Mouse (Mus musculus): ENCODE data around the gene Fam222b. TPM values are rescaled to one million over a fixed set of nuclear protein-coding genes. Genes with fewer than 3 reads are reported as not detected.

Fam222b gene
- polyA plus RNA-seq, 1 experiment from 2014 or later, result 21.8 TPM

GRCm38 (mm10) chr11:78138023-78138422, 43.6 kb downstream of the Fam222b start:
- H3K27ac ChIP-seq (ENCODE audit: low read depth, low read length), result no peak overlapping the region
- H3K36me3 ChIP-seq (ENCODE audit: control insufficient read depth, insufficient read depth, low read length), result no peaks in the 10 kb centered on the region; the same call in 1 of the 2 replicates
- WGBS, result 87% methylated on average over 3 of the region's 3 CpGs
- H3K4me1 ChIP-seq (ENCODE audit: control insufficient read depth, insufficient read depth, low read depth, low read length), result no peaks in the 10 kb centered on the region
- no peak overlapping the region for H3K9ac ChIP-seq (ENCODE audit: low read depth, low read length)
- H3K9me3 ChIP-seq (ENCODE audit: control insufficient read depth, low read length), result no peaks in the 10 kb centered on the region
- H3K27me3 ChIP-seq (replicated peaks; ENCODE audit: control insufficient read depth, insufficient read depth, low read length), result no peaks in the 10 kb centered on the region
- no peak for ATAC-seq
- H3K4me3 ChIP-seq (ENCODE audit: low read length), result no peak overlapping the region
- no peak overlapping the region for H3K4me2 ChIP-seq (ENCODE audit: low read length)

DNA sequence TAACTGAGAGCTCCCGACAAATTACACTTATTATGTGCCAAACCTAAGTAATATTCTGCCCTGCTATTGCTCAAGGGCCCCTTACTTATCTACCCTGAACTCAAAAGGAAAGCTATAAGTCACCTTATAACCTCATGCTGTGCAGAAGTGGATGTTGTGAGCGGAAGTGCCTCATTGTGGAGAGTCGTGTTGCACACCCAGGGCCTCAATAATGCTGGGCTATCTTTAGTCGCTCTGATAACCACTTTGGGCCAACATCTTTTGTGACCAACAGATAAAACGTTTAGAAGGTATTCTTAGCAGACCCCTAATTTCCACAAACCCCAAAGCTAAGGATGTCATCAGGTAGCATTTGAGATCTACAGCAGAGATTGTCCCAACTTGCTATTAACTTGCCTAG, 46.2 kb downstream of the Fam222b start:
- Histone ChIP-seq H3K27ac (ENCODE audit: low read depth, low read length) (no peak overlapping the region), H3K4me1 (ENCODE audit: control insufficient read depth, insufficient read depth, low read depth, low read length) (no peaks in the 10 kb centered on the region), H3K4me2 (ENCODE audit: low read length) (no peak overlapping the region), H3K9me3 (ENCODE audit: control insufficient read depth, low read length) (no peaks in the 10 kb centered on the region), H3K9ac (ENCODE audit: low read depth, low read length) (no peak overlapping the region), H3K36me3 (ENCODE audit: control insufficient read depth, insufficient read depth, low read length) (peaks cover 7% of the 10 kb centered on the region), H3K4me3 (ENCODE audit: low read length) (no peak overlapping the region), H3K27me3 (replicated peaks; ENCODE audit: control insufficient read depth, insufficient read depth, low read length) (no peaks in the 10 kb centered on the region)
- ATAC-seq, result no peak
- 86% methylated on average over 5 of the region's 5 CpGs for WGBS

GRCm38 (mm10) chr11:78143520-78143919, 49.1 kb downstream of the Fam222b start:
- 75% methylated on average over 2 of the region's 2 CpGs for WGBS
- Histone ChIP-seq H3K27me3 (replicated peaks; ENCODE audit: control insufficient read depth, insufficient read depth, low read length) (no peaks in the 10 kb centered on the region), H3K4me3 (ENCODE audit: low read length) (no peak overlapping the region), H3K36me3 (ENCODE audit: control insufficient read depth, insufficient read depth, low read length) (peaks cover 14% of the 10 kb centered on the region), H3K4me1 (ENCODE audit: control insufficient read depth, insufficient read depth, low read depth, low read length) (no peaks in the 10 kb centered on the region), H3K4me2 (ENCODE audit: low read length) (no peak overlapping the region), H3K9me3 (ENCODE audit: control insufficient read depth, low read length) (no peaks in the 10 kb centered on the region), H3K27ac (ENCODE audit: low read depth, low read length) (no peak overlapping the region), H3K9ac (ENCODE audit: low read depth, low read length) (no peak overlapping the region)
- no peak for ATAC-seq

GRCm38 (mm10) chr11:78146168-78146567, 51.7 kb downstream of the Fam222b start:
- Histone ChIP-seq H3K9me3 (ENCODE audit: control insufficient read depth, low read length) (no peaks in the 10 kb centered on the region), H3K27ac (ENCODE audit: low read depth, low read length) (no peak overlapping the region), H3K36me3 (ENCODE audit: control insufficient read depth, insufficient read depth, low read length) (peaks cover 16% of the 10 kb centered on the region), H3K27me3 (replicated peaks; ENCODE audit: control insufficient read depth, insufficient read depth, low read length) (no peaks in the 10 kb centered on the region), H3K9ac (ENCODE audit: low read depth, low read length) (no peak overlapping the region), H3K4me3 (ENCODE audit: low read length) (no peak overlapping the region), H3K4me1 (ENCODE audit: control insufficient read depth, insufficient read depth, low read depth, low read length) (no peaks in the 10 kb centered on the region), H3K4me2 (ENCODE audit: low read length) (no peak overlapping the region)
- WGBS, result 87% methylated on average over 5 of the region's 5 CpGs
- no peak for ATAC-seq

DNA sequence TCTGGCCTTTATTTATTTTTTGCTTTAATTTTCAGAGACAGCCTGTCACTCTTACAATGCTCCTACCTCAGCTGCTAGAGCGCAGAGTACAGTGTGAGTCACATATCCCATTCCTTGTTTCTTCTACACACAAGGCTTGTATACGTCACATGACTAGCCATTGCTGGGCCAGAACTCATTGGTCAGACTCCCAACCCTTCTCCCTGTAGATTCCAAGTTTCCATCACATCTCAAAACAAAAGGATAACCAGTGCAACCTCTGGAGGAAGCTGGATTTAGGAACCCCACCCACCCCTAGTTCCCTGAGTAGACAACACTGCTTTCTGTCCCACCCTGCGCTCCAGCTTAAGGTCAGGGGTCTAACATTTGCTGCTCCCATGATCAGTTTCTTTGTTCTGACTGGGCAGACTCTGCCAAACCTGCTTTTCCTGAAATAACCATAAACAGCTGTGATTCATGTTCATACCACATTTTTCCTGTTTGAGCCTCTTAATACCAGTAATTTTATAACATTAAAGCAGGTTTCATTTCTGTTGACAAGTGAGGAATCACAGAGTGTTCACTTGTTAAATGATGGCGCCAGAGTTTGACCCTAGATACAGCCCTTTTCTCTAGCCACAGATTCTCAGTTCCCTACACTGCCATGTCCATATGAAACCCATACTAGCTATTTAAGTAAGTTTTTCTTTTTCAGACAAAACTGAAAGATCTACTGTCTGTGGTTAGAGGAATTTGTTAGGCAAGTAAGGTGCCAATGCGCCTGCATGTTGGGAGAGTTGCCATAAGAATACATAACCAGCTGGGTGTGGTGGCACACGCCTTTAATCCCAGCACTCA, 52.5 kb downstream of the Fam222b start:
- no peak for ATAC-seq
- peaks cover 2% of the 10 kb centered on the region; the same call in 1 of the 2 replicates for H3K4me1 ChIP-seq (ENCODE audit: control insufficient read depth, insufficient read depth, low read depth, low read length)
- H3K4me3 ChIP-seq (ENCODE audit: low read length), result no peak overlapping the region
- peaks cover 16% of the 10 kb centered on the region for H3K36me3 ChIP-seq (ENCODE audit: control insufficient read depth, insufficient read depth, low read length)
- H3K27me3 ChIP-seq (replicated peaks; ENCODE audit: control insufficient read depth, insufficient read depth, low read length), result no peaks in the 10 kb centered on the region
- H3K9me3 ChIP-seq (ENCODE audit: control insufficient read depth, low read length), result no peaks in the 10 kb centered on the region
- H3K9ac ChIP-seq (ENCODE audit: low read depth, low read length), result no peak overlapping the region
- no peak overlapping the region for H3K27ac ChIP-seq (ENCODE audit: low read depth, low read length)
- 93% methylated on average over 6 of the region's 6 CpGs for WGBS
- H3K4me2 ChIP-seq (ENCODE audit: low read length), result no peak overlapping the region

DNA sequence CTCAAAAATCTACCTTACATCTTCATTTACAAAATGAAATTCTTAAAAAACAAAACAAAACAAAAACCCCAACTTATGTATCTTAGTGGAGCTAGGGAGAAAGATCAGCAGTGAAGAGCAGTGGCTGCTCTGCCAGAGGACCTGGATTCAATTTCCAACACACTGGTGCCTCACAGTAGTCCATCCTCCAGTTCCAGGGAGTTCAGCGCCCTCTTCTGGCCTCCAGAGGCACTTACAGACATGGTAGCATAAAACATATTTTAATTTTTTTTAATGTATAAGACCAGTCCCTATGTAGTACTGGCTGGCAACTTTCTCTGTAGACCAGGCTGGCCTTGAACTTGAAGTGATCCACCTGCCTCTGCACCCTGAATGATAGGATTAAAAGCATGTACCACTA, 56.7 kb downstream of the Fam222b start:
- Histone ChIP-seq H3K27me3 (replicated peaks; ENCODE audit: control insufficient read depth, insufficient read depth, low read length) (no peaks in the 10 kb centered on the region), H3K4me2 (ENCODE audit: low read length) (no peak overlapping the region), H3K36me3 (ENCODE audit: control insufficient read depth, insufficient read depth, low read length) (peaks cover 19% of the 10 kb centered on the region), H3K4me1 (ENCODE audit: control insufficient read depth, insufficient read depth, low read depth, low read length) (peaks cover 30% of the 10 kb centered on the region), H3K9ac (ENCODE audit: low read depth, low read length) (no peak overlapping the region), H3K9me3 (ENCODE audit: control insufficient read depth, low read length) (no peaks in the 10 kb centered on the region), H3K27ac (ENCODE audit: low read depth, low read length) (no peak overlapping the region), H3K4me3 (ENCODE audit: low read length) (no peak overlapping the region)
- WGBS, result 35% methylated on average over 1 of the region's 1 CpGs
- ATAC-seq, result no peak

DNA sequence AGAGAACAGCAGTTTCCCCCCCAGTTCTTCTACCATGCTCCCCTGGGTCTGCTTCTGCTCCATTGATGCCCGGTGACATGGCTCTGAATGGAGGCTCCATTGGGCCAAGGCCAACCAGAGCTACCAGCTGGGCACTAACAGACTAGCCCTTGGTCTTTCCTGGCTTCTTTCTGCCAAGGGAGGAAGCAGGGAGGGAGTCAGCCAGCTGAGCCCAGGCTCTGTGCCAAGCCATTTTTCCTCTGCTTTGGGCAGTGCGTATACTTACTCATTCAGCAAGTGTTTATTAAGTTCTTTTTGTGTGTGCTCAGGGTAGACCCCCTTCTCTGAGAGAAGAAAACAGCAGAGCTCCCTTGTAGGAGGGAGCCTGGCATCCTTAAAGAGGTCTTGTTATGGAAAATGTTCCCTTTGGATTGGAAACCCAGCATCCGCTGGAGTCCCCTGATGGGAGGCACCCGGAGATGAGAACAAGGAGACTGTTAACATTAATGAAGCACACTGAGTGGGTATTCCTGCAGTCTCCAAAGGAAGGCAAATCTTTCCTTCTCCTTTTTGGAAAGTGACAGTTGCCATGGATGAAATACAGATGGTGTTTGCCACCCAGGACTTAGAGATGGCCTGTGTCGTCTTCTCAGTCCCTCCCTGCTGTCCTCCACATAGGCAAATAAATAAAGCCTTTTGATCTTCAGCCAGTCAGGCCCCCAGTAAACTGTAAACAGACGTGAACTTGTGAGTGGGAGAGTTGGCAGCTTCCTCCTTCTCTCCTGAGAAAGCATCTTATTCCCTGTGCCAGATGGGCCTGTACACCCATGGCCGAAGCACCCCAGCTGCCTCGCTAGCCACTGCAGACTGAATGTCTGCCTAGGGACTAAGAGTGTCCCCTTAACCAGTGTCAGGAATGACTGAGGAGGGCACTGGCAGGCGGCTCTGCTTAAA, 58.1 kb downstream of the Fam222b start:
- peak overlapping the region; percentile 80 for H3K27ac ChIP-seq (ENCODE audit: low read depth, low read length)
- H3K4me2 ChIP-seq (ENCODE audit: low read length), result peak overlapping the region; percentile 15; the same call in 1 of the 2 replicates
- 26% methylated on average over 9 of the region's 9 CpGs for WGBS
- no peak overlapping the region for H3K4me3 ChIP-seq (ENCODE audit: low read length)
- ATAC-seq, result peak; percentile 89
- peaks cover 13% of the 10 kb centered on the region for H3K36me3 ChIP-seq (ENCODE audit: control insufficient read depth, insufficient read depth, low read length)
- no peaks in the 10 kb centered on the region for H3K27me3 ChIP-seq (replicated peaks; ENCODE audit: control insufficient read depth, insufficient read depth, low read length)
- no peaks in the 10 kb centered on the region for H3K9me3 ChIP-seq (ENCODE audit: control insufficient read depth, low read length)
- H3K9ac ChIP-seq (ENCODE audit: low read depth, low read length), result no peak overlapping the region
- H3K4me1 ChIP-seq (ENCODE audit: control insufficient read depth, insufficient read depth, low read depth, low read length), result peaks cover 31% of the 10 kb centered on the region

DNA sequence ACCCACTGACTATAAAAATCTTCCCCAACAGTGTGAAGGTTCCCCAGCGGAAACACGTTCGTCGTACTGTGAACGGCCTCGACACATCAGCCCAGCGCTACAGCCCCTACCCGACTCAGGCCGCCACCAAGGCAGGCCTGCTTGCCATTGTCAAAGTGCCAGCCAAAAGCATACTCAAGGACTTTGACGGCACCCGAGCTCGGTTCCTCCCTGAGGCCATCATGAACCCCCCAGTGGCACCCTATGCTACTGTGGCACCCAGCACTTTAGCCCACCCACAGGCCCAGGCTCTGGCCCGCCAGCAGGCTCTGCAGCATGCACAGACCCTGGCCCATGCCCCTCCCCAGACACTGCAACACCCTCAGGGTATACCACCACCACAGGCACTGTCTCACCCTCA, 59.3 kb downstream of the Fam222b start:
- H3K27ac ChIP-seq (ENCODE audit: low read depth, low read length), result peak overlapping the region; percentile 71
- no peak overlapping the region for H3K4me2 ChIP-seq (ENCODE audit: low read length)
- H3K36me3 ChIP-seq (ENCODE audit: control insufficient read depth, insufficient read depth, low read length), result peaks cover 20% of the 10 kb centered on the region
- H3K27me3 ChIP-seq (replicated peaks; ENCODE audit: control insufficient read depth, insufficient read depth, low read length), result no peaks in the 10 kb centered on the region
- 0 out of 2 replicates have a peak overlapping the region, but pooled peaks have one; percentile 14 for H3K9ac ChIP-seq (ENCODE audit: low read depth, low read length)
- no peak for ATAC-seq
- H3K4me3 ChIP-seq (ENCODE audit: low read length), result no peak overlapping the region
- H3K4me1 ChIP-seq (ENCODE audit: control insufficient read depth, insufficient read depth, low read depth, low read length), result peaks cover 35% of the 10 kb centered on the region
- H3K9me3 ChIP-seq (ENCODE audit: control insufficient read depth, low read length), result no peaks in the 10 kb centered on the region
- WGBS, result 54% methylated on average over 13 of the region's 13 CpGs

DNA sequence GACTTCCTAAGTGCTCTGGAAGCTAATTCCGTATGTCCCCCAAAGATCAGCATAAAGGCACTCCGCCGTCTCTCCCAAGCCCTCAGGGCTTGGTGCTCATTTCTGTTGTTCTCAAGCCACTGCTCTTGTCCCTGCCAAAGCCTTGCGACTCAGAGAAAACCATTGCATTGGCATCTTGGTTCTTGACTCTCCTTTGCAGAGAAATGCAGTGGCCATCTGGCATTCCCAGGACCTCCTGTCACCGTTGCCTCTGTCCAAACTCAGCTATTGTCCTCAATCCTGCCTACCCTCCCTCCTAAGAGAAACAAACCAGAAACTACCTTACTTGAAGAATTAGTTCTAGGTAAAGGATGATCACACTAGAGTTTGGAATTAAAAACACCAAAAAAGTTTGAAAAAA, 61.2 kb downstream of the Fam222b start:
- peaks cover 30% of the 10 kb centered on the region for H3K36me3 ChIP-seq (ENCODE audit: control insufficient read depth, insufficient read depth, low read length)

More for the DNA sequence above, 61.2 kb downstream of the Fam222b start:
- no peak for ATAC-seq
- H3K27me3 ChIP-seq (replicated peaks; ENCODE audit: control insufficient read depth, insufficient read depth, low read length), result no peaks in the 10 kb centered on the region
- H3K27ac ChIP-seq (ENCODE audit: low read depth, low read length), result no peak overlapping the region
- no peak overlapping the region for H3K9ac ChIP-seq (ENCODE audit: low read depth, low read length)
- 66% methylated on average over 5 of the region's 5 CpGs for WGBS
- no peak overlapping the region for H3K4me2 ChIP-seq (ENCODE audit: low read length)
- H3K4me1 ChIP-seq (ENCODE audit: control insufficient read depth, insufficient read depth, low read depth, low read length), result peaks cover 35% of the 10 kb centered on the region
- no peaks in the 10 kb centered on the region for H3K9me3 ChIP-seq (ENCODE audit: control insufficient read depth, low read length)
- no peak overlapping the region for H3K4me3 ChIP-seq (ENCODE audit: low read length)
